Mouse (Mus musculus) hindbrain, embryonic 16.5 days (tissue): ENCODE measurements around the gene Tmem259. TPM values are rescaled to one million over a fixed set of nuclear protein-coding genes. Genes with fewer than 3 reads are reported as not detected.

Experiments used
- ATAC-seq: fragments of 200-750 bp; cut with Nextera tagmentation; 2 replicates; pipeline ENCODE4 v1.8.0; 2017; ENCODE audit warnings: moderate TSS enrichment, moderate library complexity
- H3K27ac ChIP-seq: fragments of 300-500 bp; sonication (generic); 2 replicates; pipeline ENCODE4 v1.5.1; 2014; ENCODE audit warnings: low read depth, mild to moderate bottlenecking, control low read depth, low read length, moderate library complexity
- H3K27me3 ChIP-seq: fragments of 300-500 bp; sonication (generic); replicated peaks from 2 replicates; pipeline ENCODE4 v1.6.1; 2014; ENCODE audit warnings: low read length; ENCODE audit not compliant: control insufficient read depth, insufficient read depth
- H3K36me3 ChIP-seq: fragments of 300-500 bp; sonication (generic); 2 replicates; pipeline ENCODE4 v1.6.1; 2014; ENCODE audit warnings: mild to moderate bottlenecking, low read length, moderate library complexity, mixed read lengths; ENCODE audit not compliant: control insufficient read depth, insufficient read depth
- H3K4me1 ChIP-seq: fragments of 300-500 bp; sonication (generic); 2 replicates; pipeline ENCODE4 v1.6.1; 2014; ENCODE audit warnings: low read depth, low read length; ENCODE audit not compliant: control insufficient read depth, insufficient read depth
- H3K4me2 ChIP-seq: fragments of 300-500 bp; sonication (generic); 2 replicates; pipeline ENCODE4 v1.6.1; 2014; ENCODE audit warnings: mild to moderate bottlenecking, low read length, control low read depth, moderate library complexity
- H3K4me3 ChIP-seq: fragments of 300-500 bp; sonication (generic); 2 replicates; pipeline ENCODE4 v1.5.1; 2014; ENCODE audit warnings: mild to moderate bottlenecking, low read length, control low read depth, moderate library complexity
- H3K9ac ChIP-seq: fragments of 300-500 bp; sonication (generic); 2 replicates; pipeline ENCODE4 v1.6.1; 2014; ENCODE audit warnings: low read depth, mild to moderate bottlenecking, control low read depth, low read length, moderate library complexity
- H3K9me3 ChIP-seq: fragments of 300-500 bp; sonication (generic); 2 replicates; pipeline ENCODE4 v1.6.1; 2014; ENCODE audit warnings: mild to moderate bottlenecking, low read length, moderate library complexity; ENCODE audit not compliant: control insufficient read depth
- WGBS: fragments of 180-500 bp; shearing (Covaris S2); extraction: QIAGEN DNeasy Blood & Tissue Kit; methylation state at CpG from one replicate; pipeline ENCODE4 v1.1.7; 2014; 5-methylcytosine and 5-hydroxymethylcytosine counted together
- polyA plus RNA-seq: library from polyadenylated mRNA; unstranded; fragments of >200 nt; fragmentation: Nextera tagmentation; extraction: Ambion mirVana; gene quantifications from 2 replicates; pipeline ENCODE4 v1.2.1, GENCODE M21; 2015

The Tmem259 gene
- polyA plus RNA-seq, 1 experiment from 2014 or later, result 11.7 TPM

DNA sequence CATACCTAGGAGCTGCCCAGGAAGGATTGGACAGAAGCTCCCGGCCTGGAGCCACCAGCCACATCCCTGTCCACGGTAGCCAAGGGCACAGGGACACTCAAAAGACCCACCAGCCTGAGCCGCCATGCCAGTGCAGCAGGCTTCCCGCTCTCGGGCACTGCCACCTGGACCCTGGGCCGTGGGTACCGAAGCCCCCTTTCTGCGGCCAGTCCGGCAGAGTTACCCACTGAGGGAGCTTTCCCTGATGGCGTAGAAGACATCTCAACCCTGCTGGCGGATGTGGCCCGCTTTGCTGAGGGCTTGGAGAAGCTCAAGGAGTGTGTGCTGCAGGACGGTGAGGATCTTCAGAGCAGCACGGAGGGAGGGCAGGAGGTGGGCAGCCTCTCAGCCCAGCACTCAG, 33.6 kb upstream of the Tmem259 start:
- H3K9ac ChIP-seq, result no peak overlapping the region
- no peak overlapping the region for H3K4me2 ChIP-seq
- no peak overlapping the region for H3K4me3 ChIP-seq
- no peaks in the 10 kb centered on the region for H3K36me3 ChIP-seq
- no peaks in the 10 kb centered on the region for H3K9me3 ChIP-seq
- H3K4me1 ChIP-seq, result no peaks in the 10 kb centered on the region
- peaks cover 36% of the 10 kb centered on the region for H3K27me3 ChIP-seq
- no peak for ATAC-seq
- 83% methylated on average over 14 of the region's 14 CpGs for WGBS
- no peak overlapping the region for H3K27ac ChIP-seq

DNA sequence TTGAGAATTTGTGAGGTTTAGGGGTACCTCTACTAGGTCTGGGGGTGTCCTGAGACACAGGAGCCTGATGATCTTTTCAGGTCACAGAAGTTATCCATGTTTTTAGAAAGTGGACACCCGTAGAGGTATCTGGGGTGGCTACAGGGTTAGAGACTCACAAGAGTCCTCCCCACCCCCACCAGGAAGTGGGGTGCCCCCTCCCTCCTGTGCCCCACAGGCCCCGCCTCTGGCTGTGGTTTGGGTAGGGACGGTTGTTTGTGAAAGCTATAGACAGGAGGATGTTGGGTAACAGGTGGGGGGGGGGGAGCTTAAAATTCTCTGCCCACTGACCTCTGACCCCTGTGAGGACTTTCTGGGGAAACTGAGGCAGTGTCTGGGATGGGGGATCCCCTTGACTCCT, 33.2 kb upstream of the Tmem259 start:
- 54% methylated on average over 2 of the region's 3 CpGs for WGBS
- no peak for ATAC-seq
- Histone ChIP-seq H3K36me3 (no peaks in the 10 kb centered on the region), H3K27me3 (peaks cover 36% of the 10 kb centered on the region), H3K9me3 (no peaks in the 10 kb centered on the region), H3K4me1 (no peaks in the 10 kb centered on the region), H3K4me2 (no peak overlapping the region), H3K4me3 (no peak overlapping the region), H3K9ac (no peak overlapping the region), H3K27ac (no peak overlapping the region)

DNA sequence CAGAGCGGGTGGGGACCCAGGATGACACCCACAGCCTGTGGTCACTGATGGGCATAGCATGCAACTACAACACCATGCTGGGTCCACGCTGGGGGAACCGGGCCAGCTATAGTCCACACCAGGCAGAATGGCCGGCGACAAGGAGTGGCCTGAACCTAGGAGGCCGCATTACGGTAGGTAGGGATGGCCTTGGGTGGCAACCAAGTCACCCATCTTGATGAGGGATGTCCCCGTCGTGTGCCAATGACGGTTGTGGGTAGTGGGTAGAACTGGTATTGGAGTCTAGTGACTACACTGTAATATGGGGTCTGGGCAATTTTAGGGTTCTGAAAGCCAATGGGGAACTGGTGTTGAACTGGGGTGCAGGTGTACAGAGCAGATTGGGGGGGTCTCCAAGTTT, 32.8 kb upstream of the Tmem259 start:
- ATAC-seq, result no peak
- WGBS, result 86% methylated on average over 10 of the region's 10 CpGs
- H3K27me3 ChIP-seq, result peaks cover 38% of the 10 kb centered on the region

DNA sequence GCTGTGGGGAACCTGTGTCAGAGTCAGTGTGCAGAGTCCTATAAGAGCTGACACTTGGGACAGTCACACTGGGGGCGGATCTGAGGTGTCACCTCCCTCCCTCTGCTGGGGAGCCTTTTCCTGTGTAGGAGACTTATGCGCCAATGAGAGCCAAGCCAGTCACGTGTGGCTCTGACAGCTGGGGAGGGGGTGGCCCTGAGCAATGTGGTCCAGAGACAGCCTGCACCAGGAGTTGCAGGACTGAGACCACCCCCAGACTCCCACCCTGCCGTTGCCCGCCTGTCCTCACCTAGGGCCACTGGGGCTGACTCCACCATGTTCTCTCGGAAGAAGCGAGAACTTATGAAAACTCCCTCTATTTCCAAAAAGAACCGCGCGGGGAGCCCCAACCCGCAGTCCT, 32.4 kb upstream of the Tmem259 start, which contains the start of gene Arhgap45:
TSS of gene Arhgap45 (plus strand) at position 143 of the 400 bp plus-strand sequence.
- Histone ChIP-seq H3K9ac (no peak within 1 kb of the TSS), H3K27me3 (peaks cover 42% of the 10 kb centered on the region), H3K4me2 (no peak within 1 kb of the TSS), H3K36me3 (peaks cover 6% of the 10 kb centered on the region), H3K4me1 (no peaks in the 10 kb centered on the region), H3K9me3 (peaks cover 4% of the 10 kb centered on the region; the same call in 1 of the 2 replicates), H3K4me3 (no peak within 1 kb of the TSS), H3K27ac (no peak within 1 kb of the TSS)
- 74% methylated on average over 11 of the region's 11 CpGs for WGBS
- ATAC-seq, result no peak

More for the DNA sequence above, 32.8 kb upstream of the Tmem259 start:
- Histone ChIP-seq H3K4me3 (no peak overlapping the region), H3K9me3 (no peaks in the 10 kb centered on the region), H3K4me1 (no peaks in the 10 kb centered on the region), H3K9ac (no peak overlapping the region), H3K4me2 (no peak overlapping the region), H3K27ac (no peak overlapping the region), H3K36me3 (peaks cover 1% of the 10 kb centered on the region)

DNA sequence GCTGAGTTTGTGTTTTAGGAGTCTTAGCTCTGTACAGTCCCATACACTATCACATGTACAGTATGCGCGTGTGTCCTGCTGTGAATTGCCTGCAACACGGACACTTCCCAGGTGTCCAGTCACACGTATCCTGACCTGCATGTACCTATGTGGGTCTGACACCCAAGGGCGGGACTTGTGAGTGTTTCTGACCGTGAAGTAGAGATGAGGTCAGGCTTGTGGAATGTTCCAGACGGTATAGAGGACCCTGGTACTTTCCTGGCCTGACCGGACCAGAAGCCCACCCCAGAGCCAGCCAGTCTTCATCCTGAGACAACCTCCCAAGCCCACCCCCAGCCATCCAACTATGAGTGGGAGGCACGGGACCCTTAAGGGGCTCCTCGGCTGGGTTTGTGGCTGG, 31.5 kb upstream of the Tmem259 start:
- Histone ChIP-seq H3K9ac (no peak overlapping the region), H3K27ac (no peak overlapping the region), H3K9me3 (peaks cover 11% of the 10 kb centered on the region), H3K4me2 (no peak overlapping the region), H3K4me3 (no peak overlapping the region), H3K4me1 (no peaks in the 10 kb centered on the region), H3K36me3 (peaks cover 14% of the 10 kb centered on the region), H3K27me3 (peaks cover 43% of the 10 kb centered on the region)
- WGBS, result 87% methylated on average over 10 of the region's 10 CpGs
- no peak for ATAC-seq

DNA sequence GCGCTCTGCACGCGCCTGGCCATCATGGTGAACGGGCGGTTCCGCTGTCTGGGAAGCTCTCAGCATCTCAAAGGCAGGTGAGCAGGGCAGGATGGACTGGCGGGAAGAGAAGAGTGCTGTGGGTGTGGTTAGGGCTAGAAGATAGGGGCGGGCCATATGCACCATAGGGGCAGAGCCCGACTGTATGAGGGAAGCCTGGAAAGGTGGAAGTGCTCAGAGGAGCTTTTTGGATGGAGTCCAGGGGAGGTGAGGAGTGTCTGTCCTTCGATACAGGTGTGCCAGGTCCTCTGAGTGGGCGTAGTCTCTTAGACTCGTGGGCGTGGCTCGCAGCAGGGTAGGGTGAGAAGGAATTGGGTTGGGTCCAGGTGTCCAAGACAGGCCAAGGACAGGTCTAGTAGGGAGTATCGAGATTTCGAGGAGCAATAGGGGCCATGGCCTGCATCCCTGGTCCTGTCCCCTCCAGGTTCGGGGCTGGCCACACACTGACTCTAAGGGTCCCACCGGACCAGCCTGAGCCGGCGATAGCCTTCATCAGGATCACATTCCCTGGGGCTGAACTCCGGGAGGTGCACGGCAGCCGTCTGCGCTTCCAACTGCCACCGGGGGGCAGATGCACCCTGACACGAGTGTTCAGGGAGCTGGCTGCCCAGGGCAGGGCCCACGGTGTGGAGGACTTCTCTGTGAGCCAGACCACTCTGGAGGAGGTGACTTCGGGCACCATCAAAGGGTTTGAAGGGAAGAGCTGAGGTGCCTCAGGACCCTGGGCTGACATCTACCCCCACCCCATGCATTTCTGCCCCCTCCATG, 30.6 kb upstream of the Tmem259 start:
- H3K4me2 ChIP-seq, result no peak overlapping the region
- no peak overlapping the region for H3K27ac ChIP-seq
- H3K9ac ChIP-seq, result no peak overlapping the region
- WGBS, result 25% methylated on average over 28 of the region's 28 CpGs
- H3K27me3 ChIP-seq, result peaks cover 37% of the 10 kb centered on the region
- H3K4me3 ChIP-seq, result no peak overlapping the region
- peaks cover 19% of the 10 kb centered on the region for H3K9me3 ChIP-seq
- peaks cover 21% of the 10 kb centered on the region for H3K36me3 ChIP-seq
- H3K4me1 ChIP-seq, result no peaks in the 10 kb centered on the region
- no peak for ATAC-seq

DNA sequence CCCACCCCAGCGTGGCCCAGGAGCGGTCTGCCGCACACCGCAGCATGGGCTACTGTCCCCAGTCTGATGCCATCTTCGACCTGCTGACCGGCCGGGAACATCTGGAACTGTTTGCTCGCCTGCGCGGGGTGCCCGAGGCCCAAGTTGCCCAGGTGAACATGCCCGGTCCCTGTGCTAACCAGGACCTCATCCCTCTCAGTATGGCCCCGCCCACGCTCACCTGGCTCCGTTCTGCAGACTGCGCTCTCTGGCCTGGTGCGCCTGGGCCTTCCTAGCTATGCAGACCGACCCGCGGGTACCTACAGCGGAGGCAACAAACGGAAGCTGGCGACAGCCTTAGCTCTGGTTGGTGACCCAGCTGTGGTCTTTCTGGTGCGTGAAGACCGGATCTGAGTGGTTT, 29.5 kb upstream of the Tmem259 start:
- WGBS, result 39% methylated on average over 25 of the region's 25 CpGs
- peaks cover 26% of the 10 kb centered on the region for H3K27me3 ChIP-seq
- no peak for ATAC-seq
- H3K9me3 ChIP-seq, result peaks cover 25% of the 10 kb centered on the region
- no peak overlapping the region for H3K27ac ChIP-seq
- no peaks in the 10 kb centered on the region for H3K4me1 ChIP-seq
- peaks cover 28% of the 10 kb centered on the region for H3K36me3 ChIP-seq
- no peak overlapping the region for H3K4me2 ChIP-seq
- H3K9ac ChIP-seq, result no peak overlapping the region
- no peak overlapping the region for H3K4me3 ChIP-seq

DNA sequence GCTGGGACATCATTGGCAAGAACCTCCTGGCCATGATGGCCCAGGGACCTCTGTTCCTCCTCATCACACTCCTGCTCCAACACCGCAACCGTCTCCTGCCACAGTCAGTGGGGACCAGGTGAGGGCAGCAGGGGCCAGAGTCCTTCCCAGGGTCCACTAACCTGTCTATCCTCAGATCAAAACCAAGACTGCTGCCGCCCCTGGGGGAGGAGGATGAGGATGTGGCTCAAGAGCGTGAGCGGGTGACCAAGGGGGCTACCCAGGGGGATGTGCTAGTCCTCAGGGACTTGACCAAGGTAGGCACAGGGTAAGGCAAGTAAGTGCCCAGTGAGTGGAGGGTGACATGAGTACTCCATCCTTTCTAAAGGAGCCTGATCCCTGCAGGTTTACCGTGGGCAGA, 27.6 kb upstream of the Tmem259 start:
- H3K36me3 ChIP-seq, result peaks cover 28% of the 10 kb centered on the region
- H3K27me3 ChIP-seq, result peaks cover 26% of the 10 kb centered on the region
- WGBS, result 91% methylated on average over 6 of the region's 6 CpGs

DNA sequence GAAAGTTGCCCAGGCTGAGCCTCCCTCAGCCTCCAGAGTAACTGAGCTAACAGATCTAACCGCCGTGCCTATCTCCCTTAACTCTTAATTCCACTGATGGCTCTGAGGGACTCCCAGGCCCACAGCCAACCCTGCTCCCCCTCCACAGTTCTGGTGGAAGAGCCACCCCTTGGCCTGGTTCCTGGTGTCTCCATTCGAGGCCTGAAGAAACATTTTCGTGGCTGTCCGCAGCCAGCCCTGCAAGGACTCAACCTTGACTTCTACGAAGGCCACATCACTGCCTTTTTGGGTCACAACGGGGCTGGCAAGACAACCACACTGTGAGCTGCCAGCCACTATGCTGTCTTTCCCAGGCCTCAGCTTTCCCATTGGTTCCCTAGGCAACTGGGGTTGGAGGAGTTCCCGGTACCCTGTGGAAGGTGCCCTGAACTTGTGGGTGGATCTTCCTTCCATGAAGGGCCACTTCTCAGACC, 20.1 kb upstream of the Tmem259 start:
- Histone ChIP-seq H3K4me3 (no peak overlapping the region), H3K9ac (no peak overlapping the region), H3K36me3 (peaks cover 5% of the 10 kb centered on the region), H3K4me1 (no peaks in the 10 kb centered on the region), H3K9me3 (peaks cover 5% of the 10 kb centered on the region), H3K27ac (no peak overlapping the region), H3K27me3 (peaks cover 3% of the 10 kb centered on the region), H3K4me2 (no peak overlapping the region)
- no peak for ATAC-seq
- 78% methylated on average over 8 of the region's 8 CpGs for WGBS

More for the DNA sequence above, 27.6 kb upstream of the Tmem259 start:
- H3K9me3 ChIP-seq, result peaks cover 25% of the 10 kb centered on the region
- no peak overlapping the region for H3K9ac ChIP-seq
- ATAC-seq, result no peak
- no peak overlapping the region for H3K4me3 ChIP-seq
- H3K4me1 ChIP-seq, result no peaks in the 10 kb centered on the region
- no peak overlapping the region for H3K4me2 ChIP-seq
- no peak overlapping the region for H3K27ac ChIP-seq
